Mouse (Mus musculus) granulocyte monocyte progenitor cell, adult 5-6 weeks (primary cell): Measurements from ENCODE around the gene Kcnt2. TPM values are rescaled to one million over a fixed set of nuclear protein-coding genes. Genes with fewer than 3 reads are reported as not detected.

Experiments used
- ATAC-seq: replicated peaks from 2 replicates; pipeline ENCODE4 v1.8.0; 2016; ENCODE audit warnings: mild to moderate bottlenecking, moderate TSS enrichment, inconsistent platforms; ENCODE audit not compliant: poor library complexity, severe bottlenecking
- total RNA-seq, 2 experiments: library from RNA; stranded (forward) in 1 of 2; stranded (reverse) in 1 of 2; fragments of 200-712, 200-1000 nt in 1 of 2; fragments of >200 nt in 1 of 2; fragmentation: Nextera tagmentation in 1 of 2; gene quantifications; 2 replicates each; pipeline ENCODE4 v1.2.3; 2014 to 2017

Gene Kcnt2
- total RNA-seq, 2 experiments from 2014 or later: not detected

DNA sequence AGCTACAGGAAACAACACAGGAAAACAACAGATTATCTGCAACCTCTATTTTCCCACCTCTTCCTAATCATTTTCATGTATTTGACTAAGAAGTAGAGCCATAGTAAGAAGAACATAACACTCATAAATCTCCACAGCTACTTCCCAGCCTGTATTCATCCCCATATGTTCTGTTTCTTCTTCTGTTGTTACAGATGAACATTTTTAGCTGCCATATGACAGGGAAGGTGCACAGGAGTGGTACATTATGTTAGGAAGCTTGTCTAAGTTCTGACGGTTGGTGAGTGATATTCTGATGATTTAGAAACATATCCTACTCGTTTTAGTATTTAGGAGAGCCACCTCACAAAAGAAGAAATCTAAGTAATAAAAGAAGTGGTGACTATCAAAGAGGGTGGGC is 231.0 kb downstream of the Kcnt2 start:
- no peak for ATAC-seq

DNA sequence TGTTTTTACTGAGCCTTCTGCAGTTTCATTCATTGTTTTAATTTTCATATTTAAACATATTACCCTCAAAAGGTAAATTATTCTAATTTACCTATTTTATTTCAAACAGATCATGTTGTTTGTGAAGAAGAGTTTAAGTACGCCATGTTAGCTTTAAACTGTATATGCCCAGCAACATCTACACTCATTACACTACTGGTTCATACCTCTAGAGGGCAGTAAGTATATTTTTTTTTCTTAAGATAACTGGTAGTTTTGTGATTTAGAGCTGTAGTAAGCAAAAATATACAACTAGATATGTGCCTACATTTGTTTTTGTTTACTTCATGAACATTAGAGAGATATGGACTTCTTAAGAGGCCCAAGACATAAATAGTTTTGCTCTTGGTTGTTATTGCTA is 238.1 kb downstream of the Kcnt2 start:
- ATAC-seq: no peak

DNA sequence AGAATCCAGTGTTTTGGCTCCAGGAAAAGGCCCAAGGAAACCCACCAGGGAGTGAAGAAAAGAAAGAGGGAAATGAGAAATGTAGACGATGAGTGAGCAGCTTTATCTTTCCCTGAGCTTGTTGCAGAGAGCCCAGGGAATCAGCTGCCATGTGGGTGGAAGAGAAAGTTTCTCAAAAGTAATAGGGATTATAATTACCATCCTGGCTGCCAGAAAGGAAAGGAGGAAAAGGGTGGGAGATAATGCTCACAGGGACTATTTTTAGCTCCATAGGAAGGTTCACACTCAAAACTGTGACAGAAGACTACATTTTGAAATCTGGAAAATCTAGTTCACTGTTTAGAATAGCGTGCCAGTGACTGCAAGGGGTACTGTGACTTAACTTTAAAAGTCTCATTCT is 243.9 kb downstream of the Kcnt2 start:
- no peak for ATAC-seq

DNA sequence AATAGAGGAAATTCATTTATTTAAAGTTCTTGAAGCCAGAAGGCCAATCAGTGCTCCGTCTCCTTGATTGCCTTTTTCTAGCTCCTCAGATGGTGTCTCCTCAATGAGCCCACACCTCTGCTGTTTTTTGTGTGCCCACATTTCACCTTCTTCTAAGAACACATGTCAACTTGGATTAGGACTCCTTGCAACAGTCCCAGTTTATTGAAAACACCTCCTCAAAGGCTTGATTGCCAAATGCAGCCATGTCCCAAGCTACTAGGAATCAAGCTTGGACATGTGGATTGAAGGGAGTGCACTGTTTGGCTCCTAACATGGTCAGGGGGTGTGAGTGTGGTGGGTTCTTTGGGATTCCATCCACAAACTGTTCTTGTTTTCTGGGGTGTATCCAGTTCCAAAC is 245.4 kb downstream of the Kcnt2 start:
- ATAC-seq: no peak

DNA sequence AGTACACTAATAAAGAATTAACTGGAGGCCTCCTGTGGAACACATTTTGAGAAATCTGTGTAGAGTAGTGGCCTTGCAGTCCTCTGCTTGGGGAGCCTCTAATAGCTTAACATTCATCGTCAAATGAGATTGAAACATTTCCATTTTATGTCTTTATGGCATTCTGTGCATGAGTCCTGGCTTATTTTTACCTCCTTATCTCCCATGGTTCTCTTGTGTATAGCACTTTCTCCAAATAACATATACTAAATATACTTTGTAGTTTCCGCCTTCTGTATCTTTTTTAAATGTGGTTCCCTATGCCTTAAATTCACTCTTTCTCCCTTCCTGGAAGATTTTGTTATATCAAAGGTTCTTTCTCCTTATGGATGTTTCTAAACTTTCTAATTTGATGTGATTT is 246.3 kb downstream of the Kcnt2 start:
- ATAC-seq: no peak

DNA sequence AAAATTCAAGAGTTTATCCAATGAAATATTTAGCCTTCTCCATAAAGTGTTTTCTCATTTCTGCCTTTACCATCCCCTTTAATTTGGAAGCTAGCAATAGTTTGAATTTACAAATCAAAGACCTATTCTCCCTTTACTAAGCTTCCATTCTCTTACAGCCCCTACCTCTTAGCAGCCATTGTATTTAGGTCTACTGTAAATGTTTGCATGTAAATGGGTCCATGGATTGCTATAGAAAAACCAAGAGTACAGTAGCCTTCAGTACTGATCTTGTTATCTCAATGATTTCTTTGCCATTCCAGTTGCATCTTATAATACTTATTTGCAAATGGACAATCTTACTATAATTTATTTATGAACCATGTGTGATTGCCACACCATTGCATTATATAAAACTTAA is 267.5 kb downstream of the Kcnt2 start:
- no peak for ATAC-seq

DNA sequence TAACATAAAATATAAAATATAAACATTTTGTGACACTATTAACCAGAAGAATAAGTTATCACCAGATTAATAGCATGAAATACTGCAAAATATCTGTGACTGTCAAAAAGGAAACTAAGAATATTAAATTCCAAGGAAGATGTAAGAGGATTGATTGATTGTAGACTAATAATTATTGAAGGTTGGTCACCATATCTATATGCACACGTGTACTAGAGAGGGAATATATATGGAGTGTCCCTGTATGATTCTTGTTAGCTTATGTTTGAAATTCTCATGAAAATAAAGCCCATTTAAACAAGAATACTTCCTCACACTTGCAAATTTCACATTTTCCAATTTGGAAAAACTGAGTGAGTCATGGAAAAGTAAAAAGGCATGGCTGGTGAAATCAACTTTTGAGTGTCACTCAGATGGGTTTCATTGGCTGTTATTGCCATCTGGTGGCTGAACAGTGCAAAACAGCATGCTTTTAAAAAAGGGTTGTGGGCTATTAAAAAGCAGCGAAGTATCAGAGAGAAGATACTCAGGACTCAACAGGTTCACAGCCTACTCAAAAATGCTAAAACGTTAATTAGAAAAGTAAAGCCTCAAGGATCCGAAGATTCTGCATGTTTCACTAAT is 285.4 kb downstream of the Kcnt2 start:
- ATAC-seq: no peak

DNA sequence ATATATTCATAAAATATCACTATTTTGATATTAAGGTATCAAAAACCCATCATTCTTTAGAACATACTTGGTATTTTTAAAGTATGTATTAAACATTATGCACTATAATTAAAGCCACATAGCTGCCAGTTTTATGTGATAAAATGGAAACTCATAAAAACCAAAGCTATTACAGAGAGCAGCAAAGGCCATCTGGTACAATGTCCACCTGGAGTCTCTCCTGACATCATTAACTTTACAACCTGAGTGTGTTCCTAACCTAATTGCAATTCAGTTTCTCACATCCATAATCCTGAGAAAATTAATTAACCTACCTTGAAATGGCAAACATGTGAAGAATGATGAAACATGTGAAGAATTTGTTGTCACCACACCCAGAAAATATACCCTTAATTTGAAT is 288.9 kb downstream of the Kcnt2 start:
- ATAC-seq: no peak

DNA sequence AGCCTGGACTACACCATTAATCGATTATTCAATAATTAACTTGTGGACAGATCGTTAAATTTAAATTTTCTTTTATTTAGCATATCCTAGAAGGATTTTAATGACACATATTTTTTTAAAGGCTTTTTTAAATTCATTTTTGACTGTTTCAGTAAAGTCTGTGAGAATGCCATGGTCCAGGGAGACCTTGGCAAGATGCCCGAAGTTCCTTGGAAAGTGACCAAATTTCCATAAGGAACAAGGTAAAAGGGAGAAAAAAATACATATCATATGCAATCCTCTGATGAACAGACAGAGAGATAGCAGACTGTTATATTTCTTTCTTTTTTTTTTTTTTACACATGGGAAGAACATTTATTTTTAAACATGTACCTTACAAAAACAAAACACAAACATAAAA is 296.1 kb downstream of the Kcnt2 start:
- ATAC-seq: no peak

DNA sequence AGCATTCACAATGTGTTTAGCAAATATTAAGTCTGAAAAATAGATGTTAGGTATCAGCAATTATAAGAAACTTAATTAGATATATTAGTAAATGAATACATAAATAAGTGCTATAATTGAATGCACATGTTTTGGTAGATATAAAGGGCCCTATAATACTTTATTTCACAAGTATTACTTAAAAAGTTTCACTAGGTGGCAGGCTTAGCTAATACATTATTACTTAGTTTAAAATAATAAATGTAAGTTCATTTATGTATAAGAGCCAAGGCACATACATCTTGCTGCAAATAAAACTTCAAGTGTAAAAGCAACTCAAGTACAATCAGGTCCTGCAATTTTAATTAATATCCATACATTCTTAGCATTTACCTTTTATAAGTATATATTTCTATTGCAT is 302.8 kb downstream of the Kcnt2 start:
- no peak for ATAC-seq

DNA sequence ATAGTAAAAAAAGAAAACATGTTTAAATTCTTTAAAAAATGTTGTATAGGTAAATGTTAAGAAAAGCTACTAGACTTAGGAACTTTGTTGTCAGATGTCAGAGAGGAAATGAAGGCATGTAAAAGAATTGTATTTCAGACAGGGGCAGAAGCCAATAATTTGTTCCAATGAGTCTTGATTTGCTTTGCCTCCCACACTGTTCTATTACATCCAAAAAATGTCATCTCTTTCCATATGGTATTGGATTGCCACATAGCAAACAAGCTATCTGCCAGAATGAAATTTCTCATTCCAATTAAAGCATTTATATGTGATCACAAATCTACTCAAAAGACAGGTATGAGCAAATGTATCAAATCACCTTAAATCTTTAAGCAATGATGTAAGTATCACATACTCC is 314.8 kb downstream of the Kcnt2 start:
- no peak for ATAC-seq

DNA sequence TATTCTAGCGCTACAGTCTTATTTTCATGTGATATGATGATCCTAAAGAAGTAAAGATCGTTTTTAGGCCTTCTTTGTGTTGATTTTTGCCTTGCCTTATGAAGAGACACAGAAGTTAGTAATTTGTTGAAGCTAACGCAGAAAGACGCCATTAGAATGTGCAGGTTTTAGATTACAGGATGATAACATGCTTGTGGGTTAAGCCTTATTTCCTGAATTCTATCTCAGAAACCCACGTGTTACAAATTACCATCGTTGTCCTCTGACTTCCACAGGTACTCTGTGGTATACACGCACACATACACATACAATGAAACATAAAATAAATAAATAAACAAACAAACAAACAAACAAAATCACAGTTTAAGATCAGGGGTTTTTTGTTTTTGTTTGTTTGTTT is 326.2 kb downstream of the Kcnt2 start:
- no peak for ATAC-seq

DNA sequence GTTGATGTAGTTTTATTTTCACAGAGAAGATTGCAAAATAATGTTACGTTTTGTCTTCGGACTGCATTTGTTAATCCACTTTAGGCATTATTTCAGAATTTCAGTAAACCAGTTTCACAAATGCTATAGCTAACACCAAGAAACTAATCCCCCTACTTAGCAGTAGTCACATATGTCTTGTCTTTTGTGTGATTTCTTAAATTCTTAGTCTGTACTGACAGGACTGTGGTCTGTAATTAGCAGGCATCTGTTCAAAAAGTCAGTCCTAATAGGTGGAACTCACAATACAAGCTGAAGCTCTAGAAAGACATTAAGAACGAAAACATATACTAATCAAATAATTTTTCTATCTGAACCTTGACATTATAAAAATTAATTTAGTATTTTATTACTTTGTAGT is 332.6 kb downstream of the Kcnt2 start:
- no peak for ATAC-seq

DNA sequence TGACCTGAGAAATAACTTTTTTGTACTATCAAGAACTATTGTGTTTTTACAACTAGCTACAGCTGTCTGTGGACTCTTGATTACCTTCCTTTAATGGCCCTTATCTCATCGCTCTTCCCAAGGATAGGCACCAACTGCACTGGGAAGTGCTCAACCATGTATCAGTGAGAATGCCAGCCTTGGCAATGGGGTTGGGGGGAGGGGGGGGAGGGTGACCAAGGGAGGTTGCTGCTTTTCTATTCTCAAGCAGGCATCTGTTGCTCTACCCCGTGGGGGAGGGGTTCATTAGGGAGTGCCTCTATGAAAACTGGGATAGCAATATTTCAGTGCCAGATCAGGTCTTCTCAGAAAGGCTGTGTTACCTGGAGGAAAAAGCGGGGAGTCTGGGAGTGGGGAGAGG is 342.3 kb downstream of the Kcnt2 start:
- no peak for ATAC-seq

DNA sequence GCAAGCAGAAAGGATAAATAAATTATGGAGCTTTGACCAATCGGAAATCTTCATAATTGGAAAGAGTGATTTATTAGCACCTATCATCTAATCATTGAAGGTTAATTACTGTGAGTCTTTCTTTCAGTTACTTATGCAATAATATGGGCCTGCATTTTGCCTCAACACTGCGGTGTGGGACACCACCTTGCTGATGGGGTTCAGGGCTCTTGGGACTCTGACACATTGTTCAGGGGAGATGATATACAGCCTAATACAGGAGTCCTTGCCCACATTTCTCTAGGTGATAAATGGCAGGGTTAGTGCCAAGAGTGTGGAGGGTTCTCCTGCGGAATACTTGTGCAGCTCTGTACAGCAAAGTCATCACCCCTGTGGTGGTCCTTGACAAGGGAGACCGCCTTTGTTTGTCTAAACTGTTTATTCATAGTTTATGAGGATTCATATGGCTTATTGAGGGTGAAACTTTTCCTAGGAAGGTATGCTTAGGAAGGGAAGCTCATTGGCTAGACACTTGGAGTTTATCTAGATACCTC is 362.9 kb downstream of the Kcnt2 start:
- no peak for ATAC-seq

DNA sequence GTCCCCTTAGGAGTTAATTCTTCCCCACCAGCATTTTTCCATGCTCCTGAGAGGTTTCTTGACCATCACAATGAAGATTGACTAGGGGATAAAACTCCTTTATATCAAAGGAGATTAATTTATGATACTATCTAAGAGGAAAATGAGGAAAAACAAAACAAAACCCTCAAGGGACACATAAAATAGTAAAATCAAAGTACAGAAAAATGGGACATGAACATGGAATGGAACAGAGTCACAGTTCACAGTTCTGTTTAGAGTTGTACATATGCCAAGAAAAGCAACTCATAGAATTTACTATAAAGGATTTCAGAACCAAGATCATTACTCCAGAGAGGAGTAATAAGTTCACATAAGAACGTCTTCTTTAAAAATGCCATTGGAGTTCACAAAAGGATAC is 367.1 kb downstream of the Kcnt2 start:
- ATAC-seq: no peak

DNA sequence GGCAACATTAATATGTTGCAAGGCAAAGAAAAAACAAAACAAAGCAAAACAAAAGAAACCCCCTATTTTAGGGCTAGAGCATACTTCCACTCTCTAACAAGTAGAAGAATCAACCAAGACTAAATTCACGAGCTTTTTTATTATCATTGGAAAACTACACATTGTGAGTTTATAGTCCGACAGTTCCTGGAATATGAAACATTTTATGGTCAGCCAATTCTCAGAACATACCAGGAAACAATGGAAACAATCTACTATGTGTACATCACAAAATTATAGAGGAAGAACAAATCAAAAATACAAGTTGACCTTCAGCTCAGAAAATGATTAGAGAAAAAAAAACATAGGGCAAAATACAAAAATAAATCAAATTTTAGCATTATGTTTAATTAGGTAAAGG is 368.9 kb downstream of the Kcnt2 start:
- no peak for ATAC-seq

DNA sequence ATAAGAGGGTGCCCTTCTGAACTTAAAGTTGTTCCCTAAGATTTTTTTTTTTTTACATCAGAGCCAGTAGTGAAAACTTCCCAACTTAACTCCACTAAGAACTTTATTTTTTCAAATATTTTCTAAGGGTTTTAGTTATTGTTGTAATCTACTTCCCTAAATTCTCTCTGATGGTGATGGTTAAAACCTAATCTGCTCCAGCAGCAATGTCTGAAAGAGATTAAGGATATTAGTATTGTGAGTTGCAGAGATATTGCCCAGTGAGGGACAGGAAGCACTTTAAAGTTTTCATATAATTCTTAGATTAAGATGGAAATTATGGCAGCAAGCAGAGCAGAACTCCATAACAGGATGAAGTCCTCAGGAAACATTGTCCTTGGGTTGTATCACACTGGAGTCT is 372.2 kb downstream of the Kcnt2 start:
- ATAC-seq: no peak

DNA sequence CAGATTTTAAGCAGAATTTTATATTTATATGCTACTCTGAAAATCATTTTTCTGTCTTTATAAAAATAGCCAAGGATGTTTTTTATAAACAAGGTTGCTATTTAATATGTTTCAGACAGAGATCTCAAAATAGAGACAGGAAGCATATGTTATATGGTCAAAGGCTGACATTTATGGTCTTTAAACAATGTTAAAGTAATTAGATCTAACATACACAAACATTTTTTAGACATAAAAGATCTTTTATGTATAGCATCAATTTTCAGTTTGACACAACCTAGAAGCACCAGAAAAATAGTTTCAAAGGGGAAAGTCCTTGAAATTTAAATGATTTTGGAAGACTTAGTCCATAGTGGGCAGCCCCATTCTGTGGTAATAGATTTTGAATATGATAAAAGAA is 379.0 kb downstream of the Kcnt2 start:
- ATAC-seq: no peak

DNA sequence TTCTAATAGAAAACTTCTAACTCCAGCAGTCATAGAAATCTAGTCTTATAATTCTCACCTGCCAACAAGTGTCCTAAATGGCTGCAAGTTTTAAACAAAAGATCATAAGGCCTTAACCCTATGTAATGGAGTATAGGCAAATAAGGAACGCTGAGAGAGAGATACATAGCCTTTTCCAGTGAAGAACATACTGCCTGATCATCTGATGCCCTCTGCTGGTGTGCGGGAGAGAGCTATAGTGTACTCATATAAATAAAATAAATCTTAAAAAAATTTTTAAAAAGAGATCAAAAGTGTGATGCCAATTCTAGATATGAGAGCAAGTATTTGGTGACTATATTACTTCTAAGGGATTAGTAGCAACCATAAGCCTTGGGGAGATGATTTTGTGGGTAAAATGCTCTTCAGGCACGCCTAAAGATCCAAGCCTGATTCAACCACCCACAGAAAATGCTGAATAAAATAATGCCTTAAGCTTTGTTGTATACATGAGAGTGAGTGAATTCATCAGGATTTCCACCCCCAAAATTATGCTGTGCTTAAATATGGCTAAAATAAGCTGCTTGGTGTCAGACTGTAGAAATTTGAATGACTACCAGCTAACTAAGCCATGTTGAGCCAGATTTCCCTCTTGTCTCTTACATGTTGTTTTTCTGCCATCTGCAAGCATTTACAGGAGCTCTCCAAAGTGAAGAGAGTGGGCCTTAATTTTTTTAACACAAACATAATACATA is 413.8 kb downstream of the Kcnt2 start:
- ATAC-seq: no peak

DNA sequence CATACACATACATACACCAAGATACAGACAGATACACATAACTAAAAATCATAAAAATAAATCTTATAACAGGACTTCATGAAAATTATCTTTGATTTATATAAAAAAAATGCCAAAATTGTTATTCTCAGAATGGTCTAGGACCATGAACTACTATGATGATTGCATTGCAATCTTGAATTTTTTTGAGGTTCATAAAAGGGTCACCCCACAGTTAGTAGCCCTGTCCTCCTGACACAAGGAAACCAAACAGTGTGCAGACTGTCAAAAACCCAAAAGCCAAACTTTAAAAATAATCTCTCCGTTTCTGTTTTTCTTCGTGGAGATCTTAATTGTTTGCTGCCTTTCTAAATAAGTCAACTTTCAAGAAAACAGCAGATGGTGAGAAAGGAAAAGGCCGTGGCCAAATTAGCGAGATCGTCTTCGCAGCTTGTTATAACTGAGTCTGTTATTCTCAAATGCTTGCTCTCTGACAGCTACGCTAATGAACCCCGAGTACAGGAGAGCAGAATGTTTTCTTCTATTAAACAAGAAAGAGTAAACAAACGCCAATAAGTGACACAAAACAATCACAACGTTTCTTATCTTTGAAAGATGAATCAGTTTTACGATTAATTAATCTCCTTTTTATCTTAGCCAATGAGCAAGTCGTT is 414.9 kb downstream of the Kcnt2 start:
- ATAC-seq: no peak

DNA sequence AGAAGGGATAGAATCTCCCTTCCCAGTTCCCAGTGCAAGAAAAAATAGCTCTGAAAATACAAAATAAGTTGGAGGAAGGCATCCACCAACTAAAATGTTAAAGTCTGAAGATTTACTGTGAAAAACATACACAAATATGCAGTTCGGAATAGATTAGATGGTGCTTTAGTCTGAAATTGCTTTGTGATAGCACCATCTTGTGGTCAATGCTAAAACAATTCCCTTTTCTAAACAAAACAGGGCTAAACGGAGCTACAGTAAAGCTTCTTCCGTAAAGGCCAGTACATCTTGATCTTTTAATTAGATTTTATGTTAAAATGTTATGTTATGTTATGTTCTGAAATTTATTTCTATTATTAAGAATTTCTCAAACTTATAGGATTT is 415.4 kb downstream of the Kcnt2 start:
- ATAC-seq: peak; percentile 46; the same call in 1 of the 2 replicates
